Mouse (Mus musculus): ENCODE data around the gene Slc22a6.

Gene Slc22a6

DNA sequence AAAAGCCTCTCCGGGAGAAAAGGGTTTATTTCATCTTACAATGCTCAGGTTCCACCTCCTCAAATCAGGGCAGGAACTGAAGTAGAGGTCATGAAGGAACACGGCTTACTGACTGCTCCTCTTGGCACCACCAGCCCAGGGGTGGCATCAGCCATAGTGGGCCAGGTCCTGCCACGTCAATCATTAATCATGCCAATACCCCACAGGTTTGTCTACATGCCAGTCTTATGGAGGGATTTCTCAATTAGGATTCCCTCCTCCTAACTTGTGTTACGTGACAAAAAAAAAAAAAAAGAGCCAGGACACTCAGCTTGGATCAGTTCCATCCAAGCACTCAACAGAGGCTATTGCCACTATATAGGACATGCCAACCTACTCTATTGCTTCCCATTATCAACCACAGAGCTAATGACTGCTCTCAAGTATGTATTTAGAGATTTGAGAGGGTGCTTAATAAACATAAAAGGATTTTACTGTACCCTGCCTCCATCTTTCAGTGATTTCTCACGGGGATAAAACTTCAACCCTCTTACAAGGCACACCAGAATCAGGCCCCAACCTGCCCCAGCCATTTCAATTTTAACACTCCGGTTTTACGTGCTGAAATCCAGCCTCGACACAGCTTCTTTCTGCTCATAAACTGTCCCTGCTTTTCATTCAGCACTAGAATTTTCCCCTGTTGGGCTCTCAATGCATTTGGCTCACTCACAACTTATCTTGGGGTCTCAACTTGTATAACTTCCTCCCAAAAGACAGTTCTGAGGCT lies 6.3 kb upstream of the Slc22a6 start:
- no peak for DNase-seq (ENCODE audit: low spot score)

DNA sequence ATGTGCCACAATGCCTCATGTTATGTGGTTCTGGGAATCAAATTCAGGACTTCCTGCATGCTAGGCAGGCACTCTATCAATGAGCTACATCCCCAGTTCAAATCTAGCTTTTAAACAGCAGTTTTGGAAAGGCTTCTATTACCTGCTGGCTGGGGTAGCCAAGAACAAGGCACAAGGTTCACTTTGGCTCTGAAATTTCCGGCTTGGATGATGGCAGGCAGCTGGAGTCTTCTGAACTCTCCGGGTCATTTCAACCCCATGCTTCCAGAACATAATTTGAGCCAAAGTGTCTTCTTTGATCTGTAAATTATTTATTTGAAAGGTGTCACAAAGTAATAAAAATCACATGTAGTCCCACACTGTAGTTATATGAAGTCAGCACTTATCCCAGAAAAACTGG lies 4.7 kb upstream of the Slc22a6 start:
- no peak for DNase-seq (ENCODE audit: low spot score)

DNA sequence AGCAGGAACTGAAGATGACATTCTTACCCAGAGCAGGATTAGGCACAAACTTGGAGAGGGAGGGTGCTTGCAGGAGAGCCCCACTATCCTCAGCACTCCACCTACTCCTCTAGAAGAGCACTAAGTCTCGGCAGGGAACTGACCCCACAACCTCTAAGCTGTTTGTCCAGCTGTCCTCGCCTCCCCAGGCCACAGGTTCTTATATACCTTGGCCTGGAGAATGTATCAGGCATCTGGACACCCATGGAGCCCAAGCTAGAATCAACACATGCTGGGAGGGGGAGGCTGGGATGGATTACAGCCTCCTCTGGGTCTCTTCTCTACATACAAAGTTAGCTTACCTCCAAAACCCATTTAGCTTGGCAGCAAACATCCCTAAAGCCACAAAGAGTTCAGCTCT lies 3.5 kb upstream of the Slc22a6 start:
- no peak for DNase-seq (ENCODE audit: low spot score)

DNA sequence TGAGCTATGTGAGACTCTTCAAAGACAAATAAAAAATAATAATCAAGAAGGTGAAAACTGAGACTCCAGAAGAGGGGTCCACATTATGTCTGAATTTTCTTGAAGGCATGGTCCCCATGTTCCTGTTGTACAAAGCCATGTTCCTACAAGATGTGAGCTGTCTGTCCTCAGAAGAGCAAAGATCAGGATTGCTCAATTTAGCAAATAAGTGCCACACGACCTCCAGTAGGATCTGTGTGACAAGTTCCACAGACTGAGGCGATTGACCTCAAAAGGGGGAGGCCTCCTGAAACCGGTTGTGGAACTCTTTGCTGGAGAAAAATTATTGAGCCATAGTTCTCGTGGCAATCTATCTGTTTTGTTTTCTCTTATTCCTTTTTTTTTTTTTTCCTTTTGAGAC lies 1.5 kb upstream of the Slc22a6 start:
- no peak for DNase-seq (ENCODE audit: low spot score)

DNA sequence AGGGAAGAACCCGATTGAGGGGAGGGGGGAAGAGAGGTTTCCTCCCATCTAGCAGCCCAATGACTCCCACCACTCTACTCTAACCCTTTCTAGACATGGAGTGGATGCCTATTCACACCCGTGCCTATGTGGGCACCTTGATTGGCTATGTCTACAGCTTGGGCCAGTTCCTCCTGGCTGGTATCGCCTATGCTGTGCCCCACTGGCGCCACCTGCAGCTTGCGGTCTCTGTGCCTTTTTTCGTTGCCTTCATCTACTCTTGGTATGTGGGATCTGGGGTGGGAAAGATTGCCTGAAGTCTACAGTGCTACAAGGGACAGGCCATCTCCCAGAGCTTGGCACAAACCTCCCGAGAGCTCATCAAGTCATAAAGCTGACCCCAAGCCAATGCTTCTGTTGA lies 3.3 kb downstream of the Slc22a6 start:
- DNase-seq (ENCODE audit: low spot score): no peak

DNA sequence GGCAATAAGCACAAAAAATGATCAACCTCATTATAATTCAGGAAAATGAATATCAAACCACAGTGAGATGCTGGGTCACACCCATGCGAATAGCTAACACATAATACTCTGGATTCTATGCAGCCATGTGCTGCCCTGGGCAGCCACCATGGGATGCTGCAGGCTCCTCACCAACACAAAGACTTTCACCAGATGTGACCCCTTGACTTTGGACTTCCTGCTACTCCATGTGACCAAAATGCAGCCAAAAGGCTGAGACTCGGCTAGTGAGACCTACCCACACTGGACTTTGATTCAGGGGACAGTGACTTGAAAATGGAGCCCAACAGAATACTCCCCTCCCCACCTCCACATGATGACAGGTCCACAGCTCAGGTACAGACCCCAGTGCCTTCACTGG lies 12.4 kb downstream of the Slc22a6 start:
- DNase-seq (ENCODE audit: low spot score): no peak

DNA sequence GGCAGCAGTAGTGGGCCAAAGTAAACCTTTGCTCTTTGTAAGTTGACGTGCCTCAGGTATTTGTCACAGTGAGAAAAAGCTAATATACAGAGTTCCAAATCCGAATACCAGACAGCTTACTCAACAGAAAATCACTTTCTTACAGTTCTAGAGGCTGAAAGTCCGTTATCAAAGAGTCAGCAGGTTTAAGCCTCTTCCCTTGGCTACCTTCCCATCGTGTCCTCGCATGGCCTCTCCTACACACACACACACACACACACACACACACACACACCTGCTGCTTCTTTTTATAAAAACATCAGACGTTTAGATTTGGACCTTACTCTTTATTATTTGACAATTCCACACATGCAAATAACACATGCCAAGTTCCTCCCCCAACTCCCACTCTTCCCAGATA lies 13.0 kb downstream of the Slc22a6 start:
- no peak for DNase-seq (ENCODE audit: low spot score)

DNA sequence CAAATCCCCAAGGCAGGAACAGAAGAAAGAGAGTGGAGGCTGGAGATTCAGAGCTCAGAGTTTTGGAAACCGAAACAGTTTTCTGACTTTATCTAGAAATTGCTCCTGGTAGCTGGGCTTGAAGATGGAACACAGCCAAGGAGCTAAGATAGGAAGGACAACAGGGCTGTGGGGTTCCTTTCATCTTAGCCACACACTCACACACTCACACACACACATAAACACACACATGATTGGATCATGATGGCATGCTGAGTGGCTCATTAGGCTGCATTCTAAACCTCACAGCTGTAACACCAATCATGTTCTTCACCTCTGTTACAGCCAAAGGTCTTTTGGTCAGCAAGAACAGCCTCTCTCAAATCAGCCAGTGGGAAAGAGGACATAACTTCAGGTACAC lies 14.2 kb downstream of the Slc22a6 start:
- no peak for DNase-seq (ENCODE audit: low spot score)

DNA sequence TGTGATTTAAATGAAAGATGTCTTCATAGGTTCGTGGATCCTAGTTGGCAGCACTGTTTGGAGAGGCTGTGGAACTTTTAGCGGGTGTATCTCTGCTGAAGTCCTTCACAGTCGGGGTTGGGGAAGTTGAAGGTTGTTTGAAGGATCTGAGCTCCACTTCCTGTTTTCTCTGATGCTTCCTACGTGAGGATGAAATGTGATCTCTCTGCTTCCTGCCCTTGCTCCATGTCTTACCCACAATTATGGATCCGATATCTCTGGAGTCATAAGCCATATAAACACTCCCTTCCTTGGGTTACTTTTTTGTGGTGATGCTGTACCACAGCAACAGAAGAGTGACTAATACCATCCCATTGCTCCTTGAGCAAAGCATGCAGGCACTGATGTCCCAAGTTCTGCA lies 24.2 kb downstream of the Slc22a6 start:
- DNase-seq (ENCODE audit: low spot score): no peak

DNA sequence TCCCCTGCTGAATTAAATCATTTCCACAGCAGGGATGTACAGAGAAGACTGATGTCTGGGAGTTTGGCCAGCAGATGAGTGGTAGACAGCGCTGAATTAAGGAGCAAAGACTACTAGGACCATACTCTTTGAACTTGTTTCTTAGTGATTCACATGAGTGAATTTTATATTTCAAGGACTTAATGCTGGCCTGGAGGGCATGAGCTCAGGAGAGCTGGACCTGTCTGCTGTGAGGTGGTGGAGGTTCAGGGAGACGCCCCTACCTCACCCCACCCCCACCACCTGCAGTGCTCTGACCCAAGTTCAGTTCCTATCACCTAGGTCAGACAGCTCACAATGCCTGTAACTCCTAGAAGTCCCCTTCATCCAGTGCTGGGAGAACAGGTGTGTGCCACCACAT lies 28.6 kb downstream of the Slc22a6 start:
- DNase-seq (ENCODE audit: low spot score): no peak

DNA sequence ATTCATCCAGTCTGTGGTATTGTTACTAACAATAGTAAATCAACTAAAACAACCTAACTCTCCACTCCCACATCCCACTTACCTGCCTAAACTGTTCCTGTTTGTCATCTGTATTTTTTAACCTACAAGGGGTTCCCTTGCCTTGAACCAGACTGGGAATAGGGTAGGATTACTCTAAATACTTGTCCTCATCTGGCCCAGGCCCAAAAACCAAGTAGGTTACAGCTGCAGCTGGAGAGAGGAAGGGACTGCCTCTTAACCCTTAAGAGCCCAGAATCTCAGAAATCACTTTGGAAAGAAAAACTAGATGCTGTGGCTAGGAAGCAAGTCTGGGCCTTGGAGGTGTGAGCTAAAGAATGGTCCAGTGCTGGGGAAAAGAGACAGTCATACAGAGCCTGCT lies 38.0 kb downstream of the Slc22a6 start:
- no peak for DNase-seq (ENCODE audit: low spot score)

DNA sequence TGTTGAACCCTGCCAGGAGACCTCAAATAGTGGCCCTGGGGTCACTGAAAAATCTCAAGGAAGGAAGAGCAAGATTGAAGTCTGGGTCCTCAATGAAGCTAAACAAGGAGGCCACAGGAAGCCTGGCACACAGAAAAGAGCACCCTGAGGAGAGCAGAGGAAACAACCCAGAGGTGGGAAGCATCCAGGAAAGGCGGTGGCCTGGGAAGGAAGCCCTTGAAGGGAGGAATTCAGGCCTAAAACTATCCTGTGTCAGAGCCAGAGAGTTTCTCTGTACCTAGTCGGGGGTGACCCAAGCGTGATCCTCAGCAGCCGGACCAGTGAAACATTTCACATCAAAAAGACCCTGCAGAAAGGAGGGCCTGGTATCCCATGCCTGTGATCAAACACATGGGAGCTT lies 38.5 kb downstream of the Slc22a6 start:
- DNase-seq (ENCODE audit: low spot score): no peak

DNA sequence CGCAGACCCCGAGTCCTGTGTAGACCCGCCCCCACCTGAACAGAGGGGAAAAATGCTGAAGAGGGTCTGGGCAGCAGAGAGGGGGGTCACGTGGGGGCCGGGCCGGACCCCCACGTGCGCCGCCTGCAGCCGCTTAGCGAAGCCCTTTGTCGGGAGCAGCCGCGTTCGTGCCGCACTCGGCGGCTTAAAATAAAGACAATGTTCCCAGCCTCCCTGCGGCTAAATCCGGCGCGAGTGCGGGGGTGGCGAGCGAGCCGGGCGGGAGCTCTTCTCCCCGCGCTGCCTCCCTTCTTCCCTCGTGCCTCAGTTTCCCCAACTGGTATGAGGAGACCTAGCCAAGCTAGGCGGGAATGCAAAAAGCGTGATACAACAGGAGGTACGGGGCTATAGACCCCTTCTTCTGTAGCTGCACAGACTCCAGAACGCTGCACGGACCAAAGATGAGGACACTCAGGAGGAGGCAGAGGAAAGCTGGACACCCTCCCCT lies 44.0 kb downstream of the Slc22a6 start:
- no peak for DNase-seq (ENCODE audit: low spot score)

DNA sequence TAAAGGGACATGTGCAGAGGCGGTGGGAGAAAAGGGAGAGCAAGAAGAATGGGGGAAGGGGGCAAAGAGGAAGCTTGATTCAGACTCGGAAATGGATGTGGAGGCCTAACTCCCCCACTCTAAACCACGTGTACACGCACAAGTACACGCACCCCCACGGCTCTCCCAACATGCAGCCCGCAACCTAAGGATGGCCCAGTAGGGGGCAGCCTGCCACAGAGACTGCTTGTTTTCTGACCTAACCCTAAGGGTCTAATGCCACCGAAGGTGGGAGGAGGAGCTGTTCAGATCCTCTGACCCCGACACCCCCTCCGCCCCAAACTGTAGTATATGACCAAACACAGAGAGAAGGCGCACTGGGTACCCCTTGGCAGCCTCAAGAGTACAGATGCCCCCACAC lies 44.5 kb downstream of the Slc22a6 start:
- peak; percentile 55 for DNase-seq (ENCODE audit: low spot score)

DNA sequence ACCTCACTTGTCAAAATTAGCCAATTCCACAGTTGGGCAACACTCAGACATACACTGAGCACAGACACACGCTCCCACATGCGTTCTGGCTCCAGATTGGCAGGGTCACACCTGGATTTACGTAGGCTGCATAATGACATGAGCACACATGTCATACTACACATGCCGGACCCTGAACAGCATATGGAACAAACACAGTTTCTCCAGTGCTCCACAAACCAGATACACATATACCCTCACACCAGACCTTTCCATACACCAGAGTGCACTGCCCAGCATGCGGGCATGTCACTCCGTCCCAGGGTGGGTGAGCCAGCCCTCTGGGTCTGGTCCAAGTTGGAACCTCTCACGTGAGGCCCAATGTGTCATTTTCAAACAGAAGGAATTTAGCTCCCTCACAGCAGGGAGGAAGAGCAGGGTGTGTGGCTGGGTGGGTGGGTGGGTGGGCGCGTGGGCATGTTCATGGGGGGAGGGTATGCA lies 45.6 kb downstream of the Slc22a6 start, which contains the start of gene Chrm1:
TSS of gene Chrm1 (plus strand) at position 430 of the 480 bp plus-strand sequence.
- DNase-seq (ENCODE audit: low spot score): no peak

DNA sequence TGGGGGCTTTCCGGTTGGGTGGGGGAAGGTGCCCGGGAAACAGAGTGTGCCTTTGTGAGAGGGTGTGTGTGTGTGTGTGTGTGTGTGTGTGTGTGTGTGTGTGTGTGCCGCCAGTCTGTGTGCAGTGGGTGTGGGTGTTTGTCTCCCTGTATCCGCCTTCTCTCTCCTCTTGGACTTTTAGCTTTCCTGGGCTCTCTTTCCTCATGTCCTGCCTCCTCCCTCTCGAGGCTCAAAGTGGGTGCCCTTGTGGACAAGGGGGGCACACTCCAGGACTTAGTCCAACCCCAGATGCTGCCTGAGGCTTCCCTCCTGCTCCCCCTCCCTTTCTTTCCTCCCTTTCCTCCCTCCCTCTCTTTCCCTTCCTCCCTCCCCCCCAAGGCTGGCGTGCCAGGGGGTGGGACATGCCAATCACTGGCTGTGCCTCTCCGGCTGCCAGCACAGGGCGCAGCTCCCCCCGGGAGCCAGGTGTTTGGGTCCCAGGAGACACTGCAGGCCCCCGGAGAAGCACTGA lies 46.1 kb downstream of the Slc22a6 start:
- no peak for DNase-seq (ENCODE audit: low spot score)

DNA sequence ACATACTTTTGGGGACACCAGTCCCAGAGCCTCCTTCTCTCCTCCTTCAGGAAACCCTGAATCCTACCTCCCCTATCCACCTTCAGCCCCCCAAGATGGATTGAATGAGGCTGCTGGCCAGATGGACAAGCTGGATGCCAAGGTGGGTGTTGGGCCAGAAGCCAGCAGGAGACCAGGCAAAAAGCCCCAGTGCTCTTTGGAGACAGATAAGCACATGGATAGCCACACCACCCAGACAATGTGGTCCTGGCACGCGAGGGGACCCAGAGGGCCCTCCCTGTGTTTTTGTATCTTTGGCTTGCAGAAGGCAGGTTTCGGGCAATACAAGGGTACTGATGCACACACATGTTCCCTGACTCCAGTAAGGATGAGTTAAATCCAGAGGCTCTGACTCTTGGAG lies 47.0 kb downstream of the Slc22a6 start:
- no peak for DNase-seq (ENCODE audit: low spot score)

DNA sequence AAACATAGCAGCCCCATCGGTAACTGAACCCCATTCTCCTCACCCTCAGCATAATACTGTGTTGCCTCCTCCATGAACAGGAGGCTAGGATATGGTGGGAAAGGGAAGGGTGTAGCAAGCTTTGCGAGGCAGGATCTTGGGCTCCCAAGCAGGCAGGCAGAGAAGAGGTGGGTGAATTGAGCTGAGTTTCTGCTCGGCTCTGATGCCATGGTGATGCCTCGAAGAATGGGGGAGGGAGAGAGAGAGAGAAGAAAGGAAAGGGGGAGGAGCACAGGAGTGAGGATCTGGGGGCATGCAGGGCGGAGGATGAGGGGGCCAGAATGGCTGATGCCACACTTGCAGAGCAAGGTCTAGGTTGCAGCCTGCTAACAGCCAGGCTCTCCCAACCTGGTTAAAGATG lies 47.9 kb downstream of the Slc22a6 start:
- DNase-seq (ENCODE audit: low spot score): no peak

DNA sequence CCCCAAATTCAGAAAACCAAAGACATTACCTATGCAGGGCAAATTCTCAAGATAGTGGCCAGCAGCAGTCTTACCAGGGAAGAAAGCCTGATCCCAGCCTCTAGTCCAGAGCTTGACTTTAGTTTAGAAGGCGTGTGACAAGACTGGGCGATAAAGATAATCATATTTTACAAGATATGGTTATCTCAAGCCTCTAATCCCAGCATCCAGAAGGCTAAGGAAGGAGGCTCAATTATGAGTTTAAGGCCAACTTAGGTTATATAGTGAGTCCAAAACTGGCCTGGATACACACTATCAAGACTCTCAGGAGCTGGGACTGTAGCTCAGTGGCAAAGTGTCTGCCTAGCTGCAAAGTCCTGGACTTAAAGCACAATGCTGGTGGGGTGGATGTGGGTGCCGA lies 55.0 kb downstream of the Slc22a6 start:
- DNase-seq (ENCODE audit: low spot score): no peak

DNA sequence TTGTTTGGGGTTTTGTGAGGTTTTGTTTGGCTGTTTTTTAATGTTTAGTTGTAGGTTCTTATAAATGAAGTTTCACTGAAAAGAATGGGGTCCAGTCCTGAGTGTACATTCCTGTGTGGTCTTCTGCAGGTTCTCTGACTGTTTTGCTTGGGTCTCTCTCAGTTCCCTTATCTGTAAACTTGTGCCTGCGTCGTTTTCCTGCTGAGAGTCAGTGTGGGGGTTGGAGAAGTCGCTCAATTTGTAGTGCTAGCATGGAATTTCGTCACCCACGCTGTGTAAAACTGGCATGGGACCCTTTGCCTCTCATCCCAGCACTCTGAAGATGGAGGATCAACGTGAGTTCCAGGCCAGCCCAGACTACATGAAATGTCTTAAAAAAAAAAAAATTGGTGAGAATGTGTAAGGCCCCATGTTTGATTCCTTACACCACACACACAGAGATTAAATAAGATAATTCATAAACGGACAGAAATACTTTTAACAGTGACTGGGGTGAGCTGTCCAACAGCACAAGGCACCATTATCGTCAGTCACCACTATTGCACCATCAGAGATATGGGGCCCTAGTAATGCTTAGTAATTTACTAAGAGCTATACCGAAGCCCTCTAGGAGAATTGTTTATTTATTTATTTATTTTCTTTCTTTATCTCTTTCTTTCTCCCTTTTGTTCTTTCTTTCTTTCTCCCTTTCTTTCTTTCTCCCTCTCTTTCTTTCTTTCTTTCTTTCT lies 55.7 kb downstream of the Slc22a6 start:
- DNase-seq (ENCODE audit: low spot score): no peak

Measured in urinary bladder, postnatal 14 days (tissue).